Mouse (Mus musculus) left cerebral cortex, adult 11 months (tissue): Measurements from ENCODE around the gene Olfr680-ps1.
"Not testable (repeated sequence)": the region's sequence is repeated elsewhere in the genome, so short reads cannot be mapped to it uniquely, and the experiment has no call there.

Experiments
- DNase-seq: peaks from one replicate; pipeline ENCODE4 v3.0.0; 2022; ENCODE audit warnings: low spot score

Olfr680-ps1 gene

DNA sequence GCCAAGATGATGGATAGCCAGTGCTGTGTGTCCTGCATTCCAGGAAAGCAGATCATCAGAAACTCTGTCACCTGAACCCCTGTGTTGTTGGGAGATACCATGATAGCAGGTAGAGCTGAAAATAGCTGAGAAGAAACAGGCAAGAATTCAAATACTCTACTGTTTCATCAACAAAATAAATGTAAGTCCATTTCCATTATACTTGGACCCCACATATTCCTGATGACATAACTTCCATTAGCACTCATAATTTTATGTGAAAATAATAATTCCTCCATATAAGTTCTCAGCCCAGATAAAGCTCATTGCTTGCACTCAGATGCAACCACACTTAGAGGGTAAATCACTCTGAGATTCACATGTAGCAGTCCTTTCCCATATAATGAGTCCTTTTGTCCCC lies at the start of gene Olfr680-ps1:
Gene Olfr680-ps1, minus strand, starts transcription at position 101 of the 400 bp plus-strand sequence.
- DNase-seq: not testable (repeated sequence)

DNA sequence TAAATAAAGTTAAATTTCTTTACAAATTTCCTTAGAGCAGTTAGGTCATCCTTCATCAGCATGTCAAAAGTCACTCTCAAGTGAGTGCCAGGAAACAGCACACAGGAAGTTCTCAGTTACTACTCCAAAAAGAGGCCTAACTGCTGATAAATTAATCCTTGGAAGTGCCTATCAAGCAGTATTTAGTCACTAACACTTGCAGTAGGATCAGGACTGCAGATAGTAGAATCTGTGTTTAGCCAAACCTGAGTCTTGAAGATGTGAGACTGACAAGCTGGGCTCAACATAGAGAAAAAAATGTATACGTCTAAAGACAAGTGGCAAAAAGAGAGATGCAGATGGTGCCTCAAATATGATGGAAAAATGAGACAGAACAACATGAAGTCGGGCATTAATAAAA lies 48.7 kb upstream of the Olfr680-ps1 start:
- no peak for DNase-seq

- no peak for DNase-seq
Observed at GRCm38 (mm10) chr7:105116536-105116935, 23.9 kb upstream of the Olfr680-ps1 start, which contains the start of gene Olfr681. Gene Olfr681 (plus strand): TSS chr7:105116836.

DNA sequence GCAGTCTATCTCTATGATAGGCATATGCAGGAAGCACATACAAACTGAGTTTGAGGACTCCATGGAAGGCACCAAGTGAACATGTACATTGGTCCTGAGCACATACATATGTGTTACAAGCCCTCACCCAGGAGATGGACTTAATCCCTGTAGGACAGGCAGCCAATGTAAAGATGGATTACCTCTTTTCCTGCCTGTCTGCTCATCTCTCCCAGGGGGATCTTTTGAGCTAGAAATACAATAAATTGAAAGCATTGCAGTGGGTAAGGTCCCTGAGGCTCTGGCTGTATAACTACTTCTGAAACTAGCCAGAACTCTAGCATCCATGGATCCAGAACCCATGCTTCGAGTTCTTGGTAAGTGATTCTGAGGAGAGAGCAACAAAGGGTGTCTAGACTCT lies 11.7 kb downstream of the Olfr680-ps1 start, which contains the start of gene Olfr679:
Gene Olfr679, plus strand, starts transcription at position 301 of the 400 bp plus-strand sequence.
- no peak for DNase-seq

GRCm38 (mm10) chr7:105064175-105064574 lies 28.4 kb downstream of the Olfr680-ps1 start, which contains the start of gene Olfr678:
Gene Olfr678 (plus strand): TSS chr7:105064475.
- DNase-seq: no peak

DNA sequence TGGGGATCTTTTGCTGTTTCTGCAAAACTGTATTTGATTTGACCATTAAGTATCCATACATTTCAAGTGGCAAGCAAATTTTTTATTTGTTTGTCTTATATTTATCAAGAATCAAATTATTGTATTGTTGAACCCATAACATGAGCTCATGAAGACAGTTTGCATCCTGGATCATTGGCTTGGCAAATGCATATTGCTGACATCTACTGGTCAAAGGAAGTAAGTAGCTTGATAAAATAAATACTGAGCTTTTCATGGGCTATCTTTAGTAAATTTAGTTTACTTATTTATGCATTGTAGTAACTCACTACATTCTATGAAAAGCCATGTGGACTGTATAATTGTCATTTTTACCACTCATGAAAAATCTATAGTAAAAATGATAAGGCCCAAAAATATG lies 33.7 kb downstream of the Olfr680-ps1 start:
- no peak for DNase-seq
